Mouse (Mus musculus) liver, adult 2 months (tissue): Measurements from ENCODE around the gene Olfr95. TPM values are rescaled to one million over a fixed set of nuclear protein-coding genes. Genes with fewer than 3 reads are reported as not detected.

Experiments used
- DNase-seq: peaks from one replicate; pipeline ENCODE4 v3.0.0-alpha.2; 2011; ENCODE audit warnings: low read depth, low spot score; ENCODE audit errors: extremely low read depth
- H3K27ac ChIP-seq: fragments of 200-500 bp; replicated peaks from 2 replicates; pipeline ENCODE4 v1.5.1; 2012; ENCODE audit warnings: low read depth, mild to moderate bottlenecking, control low read depth, inconsistent platforms, low read length; ENCODE audit not compliant: insufficient read depth
- H3K27me3 ChIP-seq: fragments of 200-500 bp; 2 replicates; pipeline ENCODE4 v1.6.1; 2012; ENCODE audit warnings: mild to moderate bottlenecking, moderate library complexity, low read length, inconsistent platforms; ENCODE audit not compliant: control insufficient read depth, insufficient read depth
- H3K36me3 ChIP-seq: fragments of 200-500 bp; 2 replicates; pipeline ENCODE4 v1.6.1; 2012; ENCODE audit warnings: low read length, inconsistent platforms; ENCODE audit not compliant: control insufficient read depth, insufficient read depth
- H3K4me1 ChIP-seq: fragments of 200-500 bp; 2 replicates; pipeline ENCODE4 v1.6.1; 2011; ENCODE audit warnings: low read length; ENCODE audit not compliant: control insufficient read depth, insufficient read depth
- H3K4me3 ChIP-seq: fragments of 200-500 bp; 2 replicates; pipeline ENCODE4 v1.5.1; 2011; ENCODE audit warnings: low read depth, mild to moderate bottlenecking, control low read depth, low read length, moderate library complexity; ENCODE audit not compliant: insufficient read depth
- H3K79me2 ChIP-seq: fragments of 200-500 bp; 2 replicates; pipeline ENCODE4 v1.6.1; 2012; ENCODE audit warnings: inconsistent platforms, mild to moderate bottlenecking, low read length, moderate library complexity; ENCODE audit not compliant: control insufficient read depth, insufficient read depth
- H3K9ac ChIP-seq: fragments of 200-500 bp; 2 replicates; pipeline ENCODE4 v1.6.1; 2012; ENCODE audit warnings: low read depth, mild to moderate bottlenecking, control low read depth, inconsistent platforms, low read length
- CTCF ChIP-seq: fragments of 200-500 bp; IDR thresholded peaks from 2 replicates; pipeline ENCODE4 v1.5.1; 2011; ENCODE audit warnings: low read depth, low read length, control low read depth
- POLR2A ChIP-seq: fragments of 200-500 bp; IDR thresholded peaks from 2 replicates; pipeline ENCODE4 v1.6.1; 2011; ENCODE audit warnings: low read length, control low read depth; ENCODE audit not compliant: insufficient read depth; ENCODE audit errors: extremely low read depth
- WGBS: fragments of 180-500 bp; shearing (Covaris S2); methylation state at CpG from one replicate; pipeline ENCODE4 v1.1.7; 2018; 5-methylcytosine and 5-hydroxymethylcytosine counted together
- polyA plus RNA-seq: library from polyadenylated mRNA; depleted of rRNA; stranded (reverse); fragments of >200 nt; gene quantifications from 2 replicates; pipeline ENCODE4 v1.2.3, GENCODE M21; 2012; rRNA removed
- total RNA-seq: library from RNA; depleted of rRNA; stranded (reverse); fragments of >200 nt; gene quantifications from 2 replicates; pipeline ENCODE4 v1.2.3, GENCODE M21; 2014; rRNA removed

The Olfr95 gene
- total and polyA plus RNA-seq, 2 experiments = not detected

GRCm38 (mm10) chr17:37185474-37185873, 27.4 kb downstream of the Olfr95 start:
- Histone ChIP-seq H3K4me3 (no peak overlapping the region), H3K9ac (no peak overlapping the region), H3K4me1 (no peaks in the 10 kb centered on the region), H3K36me3 (no peaks in the 10 kb centered on the region), H3K79me2 (no peaks in the 10 kb centered on the region), H3K27me3 (no peaks in the 10 kb centered on the region), H3K27ac (no peak overlapping the region)
- no peak for DNase-seq
- TF ChIP-seq POLR2A (no peak), CTCF (no peak)
- WGBS = 35% methylated on average over 6 of the region's 6 CpGs

DNA sequence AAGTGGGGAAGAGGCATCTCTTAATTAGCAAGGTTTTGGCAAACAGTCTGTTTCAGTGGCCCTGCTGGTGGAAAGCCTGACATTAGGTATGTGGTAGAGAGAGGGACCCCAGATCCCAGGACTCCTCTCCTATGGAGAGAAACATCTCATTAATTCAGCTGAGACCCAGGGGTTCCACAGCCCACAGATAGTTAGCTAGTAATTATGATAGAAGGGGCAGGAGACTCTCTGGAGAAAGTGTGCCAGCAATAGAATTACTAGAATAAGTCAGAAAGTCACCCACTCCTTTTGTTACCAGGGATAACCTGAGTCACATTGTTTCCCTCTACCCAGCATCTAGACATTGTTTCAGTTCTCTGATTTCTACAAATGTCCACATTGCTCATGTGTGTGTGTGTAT, 51.5 kb downstream of the Olfr95 start, which contains the start of gene Olfr93:
Gene Olfr93, minus strand, starts transcription at position 101 of the 400 bp plus-strand sequence.
- TF ChIP-seq POLR2A (no peak), CTCF (no peak)
- no peaks in the 10 kb centered on the region for H3K4me1 ChIP-seq
- H3K36me3 ChIP-seq = no peaks in the 10 kb centered on the region
- DNase-seq = no peak
- H3K79me2 ChIP-seq = no peaks in the 10 kb centered on the region
- no peak within 1 kb of the TSS for H3K27ac ChIP-seq
- no peak within 1 kb of the TSS for H3K9ac ChIP-seq
- H3K4me3 ChIP-seq = no peak within 1 kb of the TSS
- no peaks in the 10 kb centered on the region for H3K27me3 ChIP-seq

Other genes with a start within 250 kb of the Olfr95 start
- not detected in 2 replicates for gene 2410137M14Rik, start 231.9 kb downstream of the Olfr95 start, total RNA-seq
- not detected in 2 replicates for gene 2410137M14Rik, start 231.9 kb downstream of the Olfr95 start, polyA plus RNA-seq
- not detected in 2 replicates for gene H2-M5, start 223.6 kb downstream of the Olfr95 start, total RNA-seq
- gene H2-M5, start 223.6 kb downstream of the Olfr95 start, polyA plus RNA-seq = not detected in 2 replicates
- gene Zfp57, start 212.0 kb downstream of the Olfr95 start, total RNA-seq = 0.65 and 1.0 TPM in 2 replicates
- gene Zfp57, start 212.0 kb downstream of the Olfr95 start, polyA plus RNA-seq = 0.26 and 0.59 TPM in 2 replicates
- gene Mog, start 189.7 kb downstream of the Olfr95 start, total RNA-seq = not detected in 2 replicates
- gene Mog, start 189.7 kb downstream of the Olfr95 start, polyA plus RNA-seq = not detected in 2 replicates
- 1.2 and 1.9 TPM in 2 replicates for gene Gabbr1, start 167.2 kb downstream of the Olfr95 start, total RNA-seq
- gene Gabbr1, start 167.2 kb downstream of the Olfr95 start, polyA plus RNA-seq = 1.4 and 3.2 TPM in 2 replicates
- gene Olfr90, start 124.6 kb downstream of the Olfr95 start, total RNA-seq = not detected in 2 replicates
- not detected in 2 replicates for gene Olfr90, start 124.6 kb downstream of the Olfr95 start, polyA plus RNA-seq
- gene Olfr91, start 114.8 kb downstream of the Olfr95 start, total RNA-seq = not detected in 2 replicates
- not detected in 2 replicates for gene Olfr91, start 114.8 kb downstream of the Olfr95 start, polyA plus RNA-seq
- not detected in 2 replicates for gene Olfr92, start 93.0 kb downstream of the Olfr95 start, total RNA-seq
- not detected in 2 replicates for gene Olfr92, start 93.0 kb downstream of the Olfr95 start, polyA plus RNA-seq
- not detected in 2 replicates for gene Olfr93, start 51.6 kb downstream of the Olfr95 start, total RNA-seq
- not detected in 2 replicates for gene Olfr93, start 51.6 kb downstream of the Olfr95 start, polyA plus RNA-seq
- 0.46 and 0.47 TPM in 2 replicates for gene Ubd, start 19.2 kb downstream of the Olfr95 start, total RNA-seq
- 0.22 TPM in 1 of 2 replicates, not detected in the other for gene Ubd, start 19.2 kb downstream of the Olfr95 start, polyA plus RNA-seq
- not detected in 2 replicates for gene Olfr94, start 12.1 kb downstream of the Olfr95 start, total RNA-seq
- not detected in 2 replicates for gene Olfr94, start 12.1 kb downstream of the Olfr95 start, polyA plus RNA-seq
- not detected in 2 replicates for gene Olfr96, start 7.0 kb upstream of the Olfr95 start, total RNA-seq
- gene Olfr96, start 7.0 kb upstream of the Olfr95 start, polyA plus RNA-seq = not detected in 2 replicates
- not detected in 2 replicates for gene Olfr97, start 24.2 kb upstream of the Olfr95 start, total RNA-seq
- gene Olfr97, start 24.2 kb upstream of the Olfr95 start, polyA plus RNA-seq = not detected in 2 replicates
- gene Olfr98, start 50.6 kb upstream of the Olfr95 start, total RNA-seq = not detected in 2 replicates
- gene Olfr98, start 50.6 kb upstream of the Olfr95 start, polyA plus RNA-seq = not detected in 2 replicates
- gene H2-M3, start 57.1 kb upstream of the Olfr95 start, total RNA-seq = 4.4 and 4.5 TPM in 2 replicates
- gene H2-M3, start 57.1 kb upstream of the Olfr95 start, polyA plus RNA-seq = 1.7 and 3.3 TPM in 2 replicates
- gene Olfr99, start 70.3 kb upstream of the Olfr95 start, total RNA-seq = not detected in 2 replicates
- gene Olfr99, start 70.3 kb upstream of the Olfr95 start, polyA plus RNA-seq = not detected in 2 replicates
- gene Olfr101, start 91.2 kb upstream of the Olfr95 start, total RNA-seq = not detected in 2 replicates
- gene Olfr101, start 91.2 kb upstream of the Olfr95 start, polyA plus RNA-seq = not detected in 2 replicates
- not detected in 2 replicates for gene Olfr102, start 103.9 kb upstream of the Olfr95 start, total RNA-seq
- not detected in 2 replicates for gene Olfr102, start 103.9 kb upstream of the Olfr95 start, polyA plus RNA-seq
- not detected in 2 replicates for gene Olfr103, start 126.6 kb upstream of the Olfr95 start, total RNA-seq
- not detected in 2 replicates for gene Olfr103, start 126.6 kb upstream of the Olfr95 start, polyA plus RNA-seq
- not detected in 2 replicates for gene Olfr104-ps, start 146.5 kb upstream of the Olfr95 start, total RNA-seq
- gene Olfr104-ps, start 146.5 kb upstream of the Olfr95 start, polyA plus RNA-seq = not detected in 2 replicates
- not detected in 2 replicates for gene Olfr105-ps, start 165.9 kb upstream of the Olfr95 start, total RNA-seq
- not detected in 2 replicates for gene Olfr105-ps, start 165.9 kb upstream of the Olfr95 start, polyA plus RNA-seq
- gene Olfr106-ps, start 177.3 kb upstream of the Olfr95 start, total RNA-seq = not detected in 2 replicates
- not detected in 2 replicates for gene Olfr106-ps, start 177.3 kb upstream of the Olfr95 start, polyA plus RNA-seq
- gene Olfr107, start 186.1 kb upstream of the Olfr95 start, total RNA-seq = not detected in 2 replicates
- gene Olfr107, start 186.1 kb upstream of the Olfr95 start, polyA plus RNA-seq = not detected in 2 replicates
- gene Olfr108, start 232.4 kb upstream of the Olfr95 start, total RNA-seq = not detected in 2 replicates
- not detected in 2 replicates for gene Olfr108, start 232.4 kb upstream of the Olfr95 start, polyA plus RNA-seq
- not detected in 2 replicates for gene Olfr109, start 245.8 kb upstream of the Olfr95 start, total RNA-seq
- gene Olfr109, start 245.8 kb upstream of the Olfr95 start, polyA plus RNA-seq = not detected in 2 replicates